Mouse (Mus musculus) G1E (cell line): Measurements from ENCODE around the gene Trmu.

Experiments used
- CTCF ChIP-seq: IDR thresholded peaks from 2 replicates; pipeline ENCODE4 v1.5.1; 2012; ENCODE audit warnings: low read depth, low read length, inconsistent platforms, mixed read lengths
- POLR2AphosphoS5 ChIP-seq: IDR thresholded peaks from 2 replicates; pipeline ENCODE4 v1.6.1; 2012; ENCODE audit warnings: low read depth, low read length, inconsistent platforms; ENCODE audit not compliant: insufficient replicate concordance

DNA sequence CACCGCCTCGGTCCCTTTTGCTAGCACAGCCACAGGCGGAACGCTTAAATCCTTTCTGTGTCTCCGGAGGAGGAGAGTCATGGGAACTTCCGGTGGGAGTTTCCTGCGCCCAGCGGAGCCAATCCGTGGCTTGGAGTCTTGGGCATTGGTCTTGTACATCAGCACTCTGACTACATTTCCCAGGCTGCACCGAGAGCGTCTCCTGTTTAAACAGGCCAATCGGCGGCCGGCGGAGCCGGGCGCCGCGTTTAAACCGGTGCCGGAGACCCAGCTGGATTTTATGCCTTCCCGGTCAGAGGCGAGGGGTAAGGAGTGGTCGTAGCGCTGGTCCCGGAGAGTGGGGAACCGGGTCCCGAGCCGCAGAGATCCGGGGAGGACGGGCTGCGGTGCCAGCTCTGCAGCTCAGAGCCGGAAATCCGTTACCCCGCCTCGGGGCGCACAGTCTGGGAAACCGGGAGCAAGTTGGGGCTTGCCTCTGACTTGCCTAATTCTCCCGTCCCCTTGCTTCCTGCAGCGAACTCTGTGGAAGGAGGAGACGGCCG is 19.6 kb upstream of the Trmu start, which contains the start of gene Gtse1:
- TF ChIP-seq POLR2AphosphoS5 (no peak), CTCF (no peak)
